ENCODE assay signal across 22 mouse cellular contexts in genomic region chr9:22483866-22484561, GRCm38 (mm10). TPM values are rescaled to one million over a fixed set of nuclear protein-coding genes. Genes with fewer than 3 reads are reported as not detected.
"Had no signal": no experiment of that assay in that cellular context is flagged by ENCODE, and none has a peak within 500 bp of the region (broad histone marks: within the 10 kb centered on the region; RNA-seq: fewer than 3 reads in every experiment).

No protein-coding gene starts in this region.

- DNase-seq: kidney, adult 8-10 months; kidney, postnatal 25 days; lung, embryonic 14.5 days; midbrain, embryonic 14.5 days; retina, postnatal 1 day; thymus, postnatal 36 days had no signal

- H3K27me3 ChIP-seq: liver, embryonic 15.5 days; neural tube, embryonic 12.5 days; stomach, embryonic 15.5 days had no signal

- H3K27ac ChIP-seq: limb, embryonic 10.5 days; liver, embryonic 15.5 days; midbrain, embryonic 10.5 days; neural tube, embryonic 12.5 days had no signal

- H3K36me3 ChIP-seq: limb, embryonic 10.5 days; liver, embryonic 15.5 days; midbrain, embryonic 10.5 days; neural tube, embryonic 12.5 days; stomach, embryonic 15.5 days had no signal

- H3K9me3 ChIP-seq: limb, embryonic 10.5 days; liver, embryonic 15.5 days; midbrain, embryonic 10.5 days; neural tube, embryonic 12.5 days; stomach, embryonic 15.5 days had no signal

- ATAC-seq: inflammation-experienced regulatory T-cells, adult 6 months had no signal

- H3K9ac ChIP-seq: liver, embryonic 15.5 days; lung, embryonic 14.5 days; neural tube, embryonic 12.5 days; stomach, embryonic 15.5 days had no signal

- H3K4me3 ChIP-seq: limb, embryonic 10.5 days; liver, embryonic 15.5 days; midbrain, embryonic 10.5 days; myocyte; neural tube, embryonic 12.5 days; stomach, embryonic 15.5 days had no signal

- H3K4me2 ChIP-seq: liver, embryonic 11.5 days; liver, embryonic 15.5 days; lung, embryonic 14.5 days; neural tube, embryonic 12.5 days; stomach, embryonic 15.5 days had no signal

- H3K4me1 ChIP-seq: liver, embryonic 15.5 days; midbrain, embryonic 10.5 days; neural tube, embryonic 12.5 days; stomach, embryonic 15.5 days had no signal

RNA-seq across cellular contexts. Expression of gene Gm17545, which starts 29.9 kb away (rescaled TPM):
- total RNA-seq: layer of hippocampus, postnatal 25 days; megakaryocyte progenitor cell, adult 5-6 weeks; neutrophil, adult 5-6 weeks had no signal
- polyA plus RNA-seq: inflammation-experienced regulatory T-cells, adult 6 months; intestine, postnatal 0 days; kidney, embryonic 16.5 days; limb, embryonic 10.5 days; limb, embryonic 14.5 days; liver, embryonic 11.5 days; liver, embryonic 15.5 days; lung, embryonic 14.5 days; midbrain, embryonic 10.5 days; midbrain, embryonic 14.5 days; myocyte; neural tube, embryonic 12.5 days; spleen, adult 2 months; stomach, embryonic 15.5 days; thymus, postnatal 0 days had no signal
